Mouse (Mus musculus): ENCODE data around the gene Afdn. TPM values are rescaled to one million over a fixed set of nuclear protein-coding genes. Genes with fewer than 3 reads are reported as not detected.
"Not testable (repeated sequence)": the region's sequence is repeated elsewhere in the genome, so short reads cannot be mapped to it uniquely, and the experiment has no call there.

The Afdn gene
- polyA plus RNA-seq, 1 experiment from 2014 or later, result 110 TPM

GRCm38 (mm10) chr17:13914531-13914930, 154.2 kb downstream of the Afdn start:
- Histone ChIP-seq H3K9me3 (no peaks in the 10 kb centered on the region), H3K4me3 (no peak overlapping the region), H3K27me3 (ENCODE audit: insufficient read depth, poor library complexity, severe bottlenecking) (no peaks in the 10 kb centered on the region), H3K36me3 (0 out of 2 replicates have a peak, but pooled peaks cover 2% of the 10 kb centered on the region), H3K4me1 (peaks cover 5% of the 10 kb centered on the region; the same call in 1 of the 2 replicates), H3K27ac (no peak overlapping the region)
- WGBS, result 79% methylated on average over 4 of the region's 4 CpGs
- DNase-seq (ENCODE audit: low spot score), result no peak

GRCm38 (mm10) chr17:13920771-13921170, 160.4 kb downstream of the Afdn start:
- H3K4me1 ChIP-seq, result peaks cover 36% of the 10 kb centered on the region
- H3K9me3 ChIP-seq, result no peaks in the 10 kb centered on the region
- H3K36me3 ChIP-seq, result no peaks in the 10 kb centered on the region
- 51% methylated on average over 2 of the region's 2 CpGs for WGBS
- H3K27me3 ChIP-seq (ENCODE audit: insufficient read depth, poor library complexity, severe bottlenecking), result no peaks in the 10 kb centered on the region
- peak overlapping the region; percentile 56 for H3K27ac ChIP-seq
- DNase-seq (ENCODE audit: low spot score), result no peak
- no peak overlapping the region for H3K4me3 ChIP-seq

GRCm38 (mm10) chr17:13923418-13923817, 163.1 kb downstream of the Afdn start:
- Histone ChIP-seq H3K27me3 (ENCODE audit: insufficient read depth, poor library complexity, severe bottlenecking) (no peaks in the 10 kb centered on the region), H3K4me3 (no peak overlapping the region), H3K36me3 (no peaks in the 10 kb centered on the region), H3K4me1 (peaks cover 38% of the 10 kb centered on the region), H3K27ac (0 out of 2 replicates have a peak overlapping the region, but pooled peaks have one; percentile 16), H3K9me3 (no peaks in the 10 kb centered on the region)
- no peak for DNase-seq (ENCODE audit: low spot score)
- WGBS, result 32% methylated on average over 2 of the region's 2 CpGs

- Histone ChIP-seq H3K9me3 (no peaks in the 10 kb centered on the region), H3K4me3 (no peak overlapping the region), H3K27me3 (ENCODE audit: insufficient read depth, poor library complexity, severe bottlenecking) (no peaks in the 10 kb centered on the region), H3K27ac (no peak overlapping the region), H3K4me1 (peaks cover 33% of the 10 kb centered on the region), H3K36me3 (no peaks in the 10 kb centered on the region)
- no peak for DNase-seq (ENCODE audit: low spot score)
- 94% methylated on average over 2 of the region's 2 CpGs for WGBS
Observed at GRCm38 (mm10) chr17:13924588-13924987, 164.2 kb downstream of the Afdn start.

GRCm38 (mm10) chr17:13925931-13926330, 165.6 kb downstream of the Afdn start:
- 58% methylated on average over 3 of the region's 3 CpGs for WGBS
- Histone ChIP-seq H3K27ac (no peak overlapping the region), H3K4me1 (peaks cover 20% of the 10 kb centered on the region), H3K9me3 (no peaks in the 10 kb centered on the region), H3K27me3 (ENCODE audit: insufficient read depth, poor library complexity, severe bottlenecking) (no peaks in the 10 kb centered on the region), H3K36me3 (no peaks in the 10 kb centered on the region), H3K4me3 (no peak overlapping the region)
- no peak for DNase-seq (ENCODE audit: low spot score)

GRCm38 (mm10) chr17:13930421-13930820, 170.1 kb downstream of the Afdn start:
- Histone ChIP-seq H3K27ac (no peak overlapping the region), H3K4me3 (no peak overlapping the region), H3K4me1 (0 out of 2 replicates have a peak, but pooled peaks cover 3% of the 10 kb centered on the region), H3K27me3 (ENCODE audit: insufficient read depth, poor library complexity, severe bottlenecking) (no peaks in the 10 kb centered on the region), H3K36me3 (no peaks in the 10 kb centered on the region), H3K9me3 (no peaks in the 10 kb centered on the region)
- WGBS, result 76% methylated on average over 9 of the region's 9 CpGs
- DNase-seq (ENCODE audit: low spot score), result no peak

- WGBS, result 84% methylated on average over 2 of the region's 2 CpGs
- not testable (repeated sequence) for H3K27ac ChIP-seq; H3K9me3 ChIP-seq; H3K36me3 ChIP-seq; H3K4me3 ChIP-seq; DNase-seq (ENCODE audit: low spot score); H3K27me3 ChIP-seq (ENCODE audit: insufficient read depth, poor library complexity, severe bottlenecking)
- peaks cover 11% of the 10 kb centered on the region; the same call in 1 of the 2 replicates for H3K4me1 ChIP-seq
Observed at GRCm38 (mm10) chr17:13935364-13935763, 175.0 kb downstream of the Afdn start.

GRCm38 (mm10) chr17:13937787-13938186, 177.4 kb downstream of the Afdn start:
- H3K36me3 ChIP-seq, result no peaks in the 10 kb centered on the region
- DNase-seq (ENCODE audit: low spot score), result no peak
- H3K4me3 ChIP-seq, result no peak overlapping the region
- H3K27ac ChIP-seq, result no peak overlapping the region
- H3K9me3 ChIP-seq, result no peaks in the 10 kb centered on the region
- 86% methylated on average over 4 of the region's 4 CpGs for WGBS
- H3K27me3 ChIP-seq (ENCODE audit: insufficient read depth, poor library complexity, severe bottlenecking), result no peaks in the 10 kb centered on the region
- peaks cover 11% of the 10 kb centered on the region; the same call in 1 of the 2 replicates for H3K4me1 ChIP-seq

- H3K27me3 ChIP-seq (ENCODE audit: insufficient read depth, poor library complexity, severe bottlenecking), result no peaks in the 10 kb centered on the region
- H3K27ac ChIP-seq, result no peak overlapping the region
- 64% methylated on average over 3 of the region's 3 CpGs for WGBS
- no peak for DNase-seq (ENCODE audit: low spot score)
- peaks cover 11% of the 10 kb centered on the region; the same call in 1 of the 2 replicates for H3K4me1 ChIP-seq
- H3K9me3 ChIP-seq, result no peaks in the 10 kb centered on the region
- H3K4me3 ChIP-seq, result no peak overlapping the region
- H3K36me3 ChIP-seq, result no peaks in the 10 kb centered on the region
Observed at GRCm38 (mm10) chr17:13938652-13939051, 178.3 kb downstream of the Afdn start.

GRCm38 (mm10) chr17:13939231-13939630, 178.9 kb downstream of the Afdn start:
- DNase-seq (ENCODE audit: low spot score); H3K27ac ChIP-seq; H3K4me3 ChIP-seq; H3K27me3 ChIP-seq (ENCODE audit: insufficient read depth, poor library complexity, severe bottlenecking); H3K9me3 ChIP-seq; H3K36me3 ChIP-seq: not testable (repeated sequence)
- WGBS, result 63% methylated on average over 2 of the region's 2 CpGs
- H3K4me1 ChIP-seq, result peaks cover 11% of the 10 kb centered on the region; the same call in 1 of the 2 replicates

- Histone ChIP-seq H3K4me1 (peaks cover 11% of the 10 kb centered on the region; the same call in 1 of the 2 replicates), H3K36me3 (no peaks in the 10 kb centered on the region), H3K4me3 (no peak overlapping the region), H3K9me3 (no peaks in the 10 kb centered on the region), H3K27ac (no peak overlapping the region), H3K27me3 (ENCODE audit: insufficient read depth, poor library complexity, severe bottlenecking) (no peaks in the 10 kb centered on the region)
- WGBS, result 78% methylated on average over 1 of the region's 1 CpGs
- DNase-seq (ENCODE audit: low spot score), result no peak
Observed at GRCm38 (mm10) chr17:13940487-13940886, 180.1 kb downstream of the Afdn start.

GRCm38 (mm10) chr17:13948073-13948472, 187.7 kb downstream of the Afdn start, which contains the start of gene Gm7168:
Gene Gm7168 (plus strand): TSS chr17:13948373.
- not testable (repeated sequence) for DNase-seq (ENCODE audit: low spot score); H3K4me3 ChIP-seq; H3K27ac ChIP-seq; H3K9me3 ChIP-seq; H3K36me3 ChIP-seq; H3K4me1 ChIP-seq; H3K27me3 ChIP-seq (ENCODE audit: insufficient read depth, poor library complexity, severe bottlenecking)
- WGBS, result 89% methylated on average over 1 of the region's 2 CpGs

- not testable (repeated sequence) for H3K9me3 ChIP-seq; H3K27ac ChIP-seq; H3K4me1 ChIP-seq; H3K36me3 ChIP-seq; DNase-seq (ENCODE audit: low spot score); H3K4me3 ChIP-seq; H3K27me3 ChIP-seq (ENCODE audit: insufficient read depth, poor library complexity, severe bottlenecking)
- WGBS, result 74% methylated on average over 1 of the region's 1 CpGs
Observed at GRCm38 (mm10) chr17:13951570-13951969, 191.2 kb downstream of the Afdn start.
